Mouse (Mus musculus): ENCODE data around the gene Cstf1. TPM values are rescaled to one million over a fixed set of nuclear protein-coding genes. Genes with fewer than 3 reads are reported as not detected.

Cstf1 gene
- total RNA-seq, 4 experiments from 2014 or later, result 16.6 to 20.2 (median 19.3) TPM

DNA sequence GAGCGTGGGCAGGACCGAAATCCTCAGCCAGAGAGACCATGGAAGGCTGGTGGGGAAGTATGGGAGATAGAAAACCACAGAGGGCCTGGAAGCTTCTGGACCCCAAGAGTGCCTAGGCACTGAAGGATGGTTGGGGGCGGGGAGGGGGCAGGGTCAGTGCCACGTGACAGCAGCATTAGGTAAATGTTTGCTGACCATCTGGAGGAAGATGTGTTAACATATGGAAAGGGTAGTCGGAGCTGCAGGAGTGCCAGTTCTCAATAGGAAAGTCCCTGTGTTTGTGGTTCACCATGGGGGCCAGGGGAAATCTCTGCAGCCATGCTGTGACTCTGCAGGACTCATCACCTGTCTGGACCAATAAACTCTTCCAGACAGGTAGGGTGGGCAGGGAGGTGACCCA is 43.4 kb downstream of the Cstf1 start:
- DNase-seq (ENCODE audit: low spot score in 2 of 2), result no peak

DNA sequence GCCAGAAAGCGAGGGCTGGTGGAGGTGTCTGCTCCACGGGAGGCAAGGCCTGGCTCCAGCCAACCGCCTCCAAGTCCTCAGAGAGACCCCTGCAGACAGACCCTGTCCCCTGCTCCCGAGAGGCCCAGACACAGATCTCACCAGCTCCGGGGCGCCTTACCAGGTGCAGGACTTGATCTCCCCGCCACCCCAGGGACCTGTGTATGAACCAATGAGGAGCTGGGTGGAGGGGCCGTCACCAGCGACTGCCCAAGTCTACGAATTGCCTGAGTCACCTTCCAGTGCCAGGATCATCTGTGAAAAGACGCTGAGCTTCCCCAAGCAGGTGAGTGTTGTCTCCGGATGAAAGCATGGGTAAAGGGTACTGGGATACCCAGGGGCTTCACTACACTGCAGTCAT is 45.7 kb downstream of the Cstf1 start:
- no peak for DNase-seq (ENCODE audit: low spot score in 2 of 2)

DNA sequence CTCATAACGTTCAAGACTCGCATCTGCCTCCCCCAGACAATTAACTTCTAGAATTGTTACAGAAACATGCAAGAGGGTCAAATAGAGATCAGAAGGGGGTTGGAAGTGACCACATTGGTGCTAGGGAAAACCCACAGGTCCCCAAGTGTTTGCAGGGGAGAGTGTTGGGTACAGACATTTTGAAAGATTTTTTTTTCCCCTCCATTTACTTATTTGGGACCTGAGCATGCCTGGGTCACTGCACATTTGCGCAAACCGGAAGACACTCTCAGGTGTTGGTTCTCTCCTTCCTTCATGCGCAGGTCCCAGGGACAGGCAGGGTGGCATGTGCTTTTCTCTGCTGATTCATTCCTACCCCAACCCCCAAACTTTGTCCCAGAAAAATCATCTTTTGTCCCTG is 46.4 kb downstream of the Cstf1 start:
- DNase-seq (ENCODE audit: low spot score in 2 of 2), result no peak

DNA sequence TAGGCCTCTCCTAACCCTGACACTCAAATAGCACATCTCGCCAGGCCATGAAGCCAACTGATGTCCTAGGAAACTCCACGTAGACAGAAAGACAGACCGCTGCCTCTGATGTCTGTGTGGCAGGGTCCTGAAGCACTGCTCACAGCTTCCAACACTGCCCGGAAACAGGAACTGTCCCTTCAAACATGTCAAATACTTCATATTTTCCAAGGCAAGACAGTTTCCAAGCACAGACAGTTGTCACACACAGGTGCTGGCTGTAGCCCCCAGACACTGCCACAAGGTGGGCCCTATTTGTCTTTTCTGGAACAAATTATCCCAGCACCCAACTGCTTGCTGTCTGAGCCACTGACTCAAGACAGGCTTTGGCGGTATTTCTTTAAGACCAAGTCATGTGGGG is 47.7 kb downstream of the Cstf1 start:
- DNase-seq (ENCODE audit: low spot score in 2 of 2), result no peak

DNA sequence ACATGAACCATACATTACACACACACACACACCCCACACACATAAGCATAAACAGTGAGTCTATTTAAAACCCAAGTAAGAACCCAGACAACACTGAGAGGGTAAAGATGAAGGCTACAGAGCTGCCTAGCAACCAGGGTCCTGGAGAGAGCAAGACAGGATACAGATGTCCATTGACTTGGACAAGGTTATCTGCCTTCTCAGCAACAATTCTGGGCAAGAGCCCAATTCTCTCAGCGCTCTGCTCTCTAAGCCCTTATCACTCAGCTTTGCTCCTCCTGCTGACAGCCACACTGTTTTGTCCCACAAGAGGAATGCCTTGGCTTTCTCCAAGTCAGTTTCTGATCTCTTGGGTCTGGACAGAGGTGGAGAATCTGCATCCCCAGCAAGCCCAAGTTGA is 60.1 kb downstream of the Cstf1 start:
- no peak for DNase-seq (ENCODE audit: low spot score in 2 of 2)

Other genes starting within 250 kb of the Cstf1 start
- gene Mc3r, start 122.2 kb upstream of the Cstf1 start, total RNA-seq (2022), result not detected
- gene Fam210b, start 25.1 kb upstream of the Cstf1 start, total RNA-seq (2022), result 1 to 10 TPM; 5.4 to 6.8 (median 6.1) TPM
- gene Aurka, start 146 bp upstream of the Cstf1 start, total RNA-seq (2022), result 10 to 100 TPM in 2 of 4 experiments, 1 to 10 TPM in 2; 6.3 to 16.2 (median 11.4) TPM
- under 1 TPM; 0.10 to 0.40 (median 0.21) TPM for gene Cass4, start 23.1 kb downstream of the Cstf1 start, total RNA-seq (2022)
- 10 to 100 TPM; 24.4 to 30.5 (median 27.4) TPM for gene Rtf2, start 69.9 kb downstream of the Cstf1 start, total RNA-seq (2022)
- gene Gcnt7, start 87.9 kb downstream of the Cstf1 start, total RNA-seq (2022), result not detected
- gene Fam209, start 101.8 kb downstream of the Cstf1 start, total RNA-seq (2022), result 1 to 10 TPM in 1 of 4 experiments, not detected in 3; 1.0 TPM
- not detected for gene Tfap2c, start 178.9 kb downstream of the Cstf1 start, total RNA-seq (2022)

All from gastrocnemius, adult 8-10 months (tissue).